Mouse (Mus musculus) T-helper 1 cell (primary cell): ENCODE measurements around the gene C1qtnf3.
"Not testable (repeated sequence)": the region's sequence is repeated elsewhere in the genome, so short reads cannot be mapped to it uniquely, and the experiment has no call there.

ENCODE experiments used
- in situ Hi-C: fragments of 300-600 bp; cut with MboI, MseI; formaldehyde crosslinking; loops from one replicate; pipeline ENCODE4 v1.15.1; 2025; ENCODE audit warnings: high pct_unique_total_duplicates

The C1qtnf3 gene

GRCm38 (mm10) chr15:10956706-10957105 is 4.6 kb downstream of the C1qtnf3 start:
- in situ Hi-C loops = no loop called here

GRCm38 (mm10) chr15:10959277-10960026 is 7.3 kb downstream of the C1qtnf3 start:
- in situ Hi-C loops = no loop called here

DNA sequence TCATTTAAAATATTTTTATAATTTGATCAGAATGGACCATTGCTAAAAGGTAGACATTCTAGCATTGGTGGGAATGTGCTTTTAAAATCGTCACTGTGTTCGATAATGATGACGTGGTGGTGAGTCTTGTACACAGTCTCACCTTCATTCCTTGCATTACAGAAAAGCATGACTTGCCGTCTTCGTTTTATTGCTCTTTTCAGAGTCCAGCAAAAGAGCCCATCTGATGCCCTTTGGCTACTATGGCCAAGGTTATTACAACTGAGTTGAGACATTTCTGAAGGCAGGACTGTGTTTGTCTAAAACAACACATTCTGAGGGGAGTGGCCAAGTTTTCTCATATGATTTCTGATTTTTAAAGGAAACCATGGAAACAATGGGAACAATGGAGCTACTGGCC is 8.1 kb downstream of the C1qtnf3 start:
- in situ Hi-C loops = no loop called here

GRCm38 (mm10) chr15:10962601-10963000 is 10.5 kb downstream of the C1qtnf3 start:
- in situ Hi-C loops = no loop called here

DNA sequence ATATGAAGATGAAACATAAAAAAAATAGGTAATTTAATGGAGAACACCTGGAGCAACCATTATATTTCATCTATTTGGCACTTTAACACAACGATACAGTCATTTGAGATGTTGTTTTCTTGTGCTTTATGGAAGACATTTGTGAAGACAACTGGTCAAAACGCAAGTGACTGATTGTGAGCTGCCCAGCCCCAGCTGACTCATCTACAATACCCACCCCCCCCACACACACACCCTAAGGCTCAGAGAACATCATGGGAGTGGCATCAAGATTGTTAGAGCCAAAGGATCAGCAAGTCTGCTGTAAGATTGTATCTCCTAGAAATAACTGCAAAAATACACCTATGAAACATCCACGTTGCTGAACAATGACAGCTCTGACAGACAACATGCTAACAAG is 17.3 kb downstream of the C1qtnf3 start:
- in situ Hi-C loops = no loop called here

DNA sequence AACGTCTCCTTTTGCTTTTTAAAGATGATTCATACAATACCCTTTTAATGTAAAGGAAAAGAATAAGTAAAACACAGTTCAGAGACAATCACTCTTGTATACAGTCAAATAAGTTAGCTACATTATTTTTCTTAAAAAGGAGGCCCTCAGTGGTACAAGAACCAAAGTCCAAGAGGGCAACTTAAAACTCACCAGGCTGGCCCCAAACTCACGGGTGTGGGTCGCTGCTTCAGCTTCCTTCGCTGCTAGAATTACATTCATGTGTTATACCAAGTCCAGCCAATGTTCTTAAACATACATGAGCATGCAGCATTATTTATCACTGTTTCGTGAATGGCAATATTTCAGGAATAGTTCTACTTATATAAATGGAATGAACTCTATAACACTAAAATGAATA is 18.6 kb downstream of the C1qtnf3 start:
- in situ Hi-C loops = no loop called here

- in situ Hi-C loops = no loop called here
Observed at GRCm38 (mm10) chr15:10977151-10977550, 25.0 kb downstream of the C1qtnf3 start.

DNA sequence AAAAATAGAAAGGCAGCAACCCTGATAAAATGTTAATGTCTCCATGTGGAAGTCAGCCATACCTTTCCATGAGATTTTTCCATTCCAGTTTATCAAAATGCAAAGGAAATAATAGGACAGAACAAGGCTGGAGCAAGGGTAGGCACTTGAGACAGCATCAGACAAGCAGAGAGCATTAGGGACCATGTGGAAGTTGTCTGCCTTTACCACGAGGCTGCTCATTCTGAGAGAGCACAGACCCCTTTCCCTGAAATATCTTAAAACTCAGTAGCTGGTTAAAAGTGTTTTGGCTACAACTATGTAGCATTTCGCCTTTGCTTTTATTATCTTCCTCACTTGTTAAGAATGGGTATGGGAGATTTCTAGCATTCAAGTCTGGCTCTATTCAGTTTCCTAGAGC is 28.6 kb downstream of the C1qtnf3 start:
- in situ Hi-C loops = no loop called here

DNA sequence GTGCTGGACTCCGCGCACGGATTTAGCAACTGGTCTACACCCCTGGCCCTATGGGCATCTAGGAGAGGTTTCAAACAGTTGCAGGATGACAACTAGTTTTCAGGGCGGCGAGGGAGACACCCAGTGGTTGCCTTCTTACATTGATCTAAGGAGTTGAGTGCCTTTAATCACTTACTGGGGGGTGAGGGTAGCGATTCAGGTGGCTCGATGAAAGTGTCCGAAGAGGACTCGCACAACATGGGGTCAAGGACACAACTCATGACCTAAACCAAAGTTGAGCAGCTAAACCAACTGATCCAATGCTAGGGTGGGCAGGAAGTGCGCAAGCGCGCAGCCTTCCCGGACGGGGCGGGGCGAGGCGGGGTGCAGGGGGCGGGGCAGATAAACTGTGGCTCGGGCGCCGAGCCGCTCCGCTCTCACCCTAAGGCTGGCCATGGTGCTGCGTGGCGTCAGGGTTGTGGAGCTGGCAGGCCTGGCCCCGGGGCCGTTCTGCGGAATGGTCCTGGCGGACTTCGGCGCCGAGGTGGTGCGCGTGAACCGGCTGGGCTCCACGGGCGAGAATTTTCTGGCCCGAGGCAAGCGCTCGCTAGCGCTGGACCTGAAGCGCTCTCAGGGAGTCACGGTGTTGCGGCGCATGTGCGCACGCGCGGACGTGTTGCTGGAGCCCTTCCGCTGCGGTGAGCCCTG is 29.4 kb downstream of the C1qtnf3 start, which contains the start of gene Amacr:
Gene Amacr (plus strand): TSS at position 380 of the 687 bp plus-strand sequence.
- in situ Hi-C loops = no loop called here

DNA sequence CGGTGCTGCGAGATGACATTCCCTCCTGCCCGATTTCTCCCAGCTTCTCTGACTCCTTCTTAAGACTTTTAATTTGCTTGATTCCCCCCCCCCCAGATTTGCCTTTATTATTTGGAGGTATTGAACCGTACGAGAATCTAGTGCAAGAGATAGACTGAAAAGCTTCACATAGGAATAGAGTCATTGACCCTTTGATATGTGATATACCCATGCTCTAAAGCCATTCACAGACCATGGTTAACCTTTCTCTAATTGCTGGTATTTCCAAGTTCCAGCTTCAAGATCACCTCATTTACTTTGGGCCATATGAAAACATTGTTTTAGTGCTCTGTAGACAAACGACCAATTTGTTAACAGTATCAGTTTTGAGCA is 29.9 kb downstream of the C1qtnf3 start:
- in situ Hi-C loops = no loop called here

DNA sequence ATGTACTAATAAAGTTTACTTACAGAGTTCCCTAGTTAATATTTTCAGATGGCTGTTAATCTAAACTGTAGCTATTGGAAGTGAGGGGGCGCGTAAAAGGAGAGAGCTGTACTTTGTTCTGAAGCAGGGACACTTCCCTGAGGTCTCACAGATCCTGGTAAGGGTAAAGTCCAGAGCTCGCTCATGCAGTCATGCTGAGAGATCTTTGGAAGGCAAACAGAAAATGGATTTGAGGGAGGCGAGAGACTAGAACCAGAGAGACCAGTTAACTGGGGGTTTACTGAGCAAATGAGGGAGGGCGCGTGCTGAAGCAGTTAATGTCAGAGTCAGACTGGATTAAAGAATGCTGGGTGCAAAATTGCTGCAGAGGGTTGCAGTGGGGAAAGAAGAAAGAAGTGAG is 33.6 kb downstream of the C1qtnf3 start:
- in situ Hi-C loops = no loop called here

DNA sequence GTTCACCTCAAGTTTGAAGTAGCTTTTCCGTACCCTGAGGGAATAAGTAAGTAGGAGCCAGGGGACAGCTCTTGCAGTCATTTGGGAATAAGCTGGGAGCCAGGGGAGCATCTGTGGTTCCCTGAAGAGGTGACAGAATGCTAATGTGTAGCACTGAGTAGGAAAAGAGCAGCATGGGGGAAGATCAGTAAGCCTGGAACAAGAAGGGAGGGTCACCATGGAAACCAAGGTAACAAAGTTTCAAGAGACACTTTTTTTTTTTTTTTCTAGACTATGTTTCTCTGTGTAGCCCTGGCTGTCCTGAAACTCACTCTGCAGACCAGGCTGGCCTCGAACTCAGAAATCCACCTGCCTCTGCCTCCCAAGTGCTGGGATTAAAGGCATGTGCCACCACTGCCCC is 34.3 kb downstream of the C1qtnf3 start:
- in situ Hi-C loops = not testable (repeated sequence)

GRCm38 (mm10) chr15:10990411-10990810 is 38.3 kb downstream of the C1qtnf3 start:
- in situ Hi-C loops = no loop called here

- in situ Hi-C loops = no loop called here
Observed at GRCm38 (mm10) chr15:10991566-10991965, 39.4 kb downstream of the C1qtnf3 start.

DNA sequence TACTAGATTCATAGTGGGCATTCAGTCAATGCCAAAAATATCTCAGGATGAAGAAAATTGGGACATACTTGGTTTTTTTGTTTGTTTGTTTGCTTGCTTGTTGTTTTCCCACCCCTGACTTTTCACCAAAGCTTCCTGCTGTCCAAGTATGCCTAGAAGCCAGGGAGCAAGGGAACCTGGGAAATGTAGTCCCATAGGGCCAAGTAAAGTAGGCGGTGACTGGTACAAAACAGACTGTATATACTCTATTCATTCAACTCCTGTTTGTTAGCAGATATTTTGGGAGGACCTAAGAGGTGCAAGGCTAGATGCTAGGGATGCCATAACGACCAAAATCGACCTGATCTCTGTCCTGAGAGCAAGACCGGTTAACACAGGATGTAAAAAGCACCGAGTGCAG is 47.7 kb downstream of the C1qtnf3 start:
- in situ Hi-C loops = loop anchor here (10.0 kb wide), 1 partner anchor 1795 kb away; no protein-coding TSS in a partner anchor

DNA sequence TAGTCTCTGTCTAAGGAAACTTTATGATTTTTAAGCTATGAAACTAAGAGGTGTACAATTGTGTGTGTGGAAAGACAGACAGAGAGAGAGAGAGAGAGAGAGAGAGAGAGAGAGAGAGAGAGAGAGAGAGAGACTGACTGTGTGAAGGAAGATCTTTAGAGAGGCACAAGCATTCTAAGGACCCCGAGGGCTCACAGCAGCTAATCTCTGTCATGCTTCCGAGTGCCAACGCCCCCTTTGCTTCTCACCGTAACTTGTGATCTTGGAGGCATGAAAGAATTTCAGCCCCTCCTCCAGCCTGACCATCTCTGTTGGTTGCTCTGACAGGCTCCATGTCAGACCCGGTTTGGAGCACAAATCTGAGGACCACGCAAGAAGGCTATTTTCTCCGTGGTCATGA is 48.3 kb downstream of the C1qtnf3 start, which contains the start of gene Slc45a2:
Gene Slc45a2 (plus strand): TSS at position 301 of the 400 bp plus-strand sequence.
- in situ Hi-C loops = loop anchor here (10.0 kb wide), 1 partner anchor 1796 kb away; no protein-coding TSS in a partner anchor

DNA sequence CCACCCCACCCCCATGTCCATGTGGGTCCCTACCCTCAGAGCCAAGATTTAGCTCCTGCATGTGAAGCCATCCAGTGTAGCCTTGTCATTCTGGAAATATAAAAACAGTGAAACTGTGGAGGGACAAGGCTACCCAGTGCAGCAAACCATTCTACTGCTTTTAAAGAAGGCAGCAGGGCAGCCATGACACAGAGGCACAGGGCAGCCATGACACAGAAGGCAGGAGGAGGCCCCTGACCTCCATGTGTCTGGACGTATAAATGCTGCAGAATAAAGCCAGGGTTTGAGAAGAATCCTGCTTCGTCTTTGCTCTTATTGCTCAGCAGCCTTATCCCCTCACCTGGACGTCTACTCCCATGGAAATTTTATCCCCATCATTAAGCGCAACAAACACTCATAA is 51.7 kb downstream of the C1qtnf3 start:
- in situ Hi-C loops = loop anchor here (10.0 kb wide), 1 partner anchor 1799 kb away; no protein-coding TSS in a partner anchor

DNA sequence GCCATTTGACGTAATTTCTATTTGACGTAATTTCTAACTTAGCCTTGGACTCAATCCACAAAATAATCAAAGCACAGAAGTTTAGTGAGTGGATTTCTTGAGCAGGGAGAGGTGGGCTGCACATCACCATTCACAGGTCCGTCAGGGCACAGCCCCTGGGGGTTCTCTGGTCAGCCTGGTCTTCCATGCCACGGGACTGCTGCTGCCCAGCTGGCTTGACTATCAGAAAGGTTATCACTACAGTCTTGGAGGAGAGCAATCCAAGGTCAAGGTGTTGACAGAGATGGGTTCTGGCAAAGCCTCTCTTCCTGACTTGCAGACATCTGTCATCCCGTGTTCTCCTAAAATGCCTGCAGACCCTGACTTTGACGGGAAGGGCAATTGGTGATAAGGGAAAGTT is 52.5 kb downstream of the C1qtnf3 start:
- in situ Hi-C loops = loop anchor here (10.0 kb wide), 1 partner anchor 1800 kb away; no protein-coding TSS in a partner anchor

- in situ Hi-C loops = loop anchor here (10.0 kb wide), 1 partner anchor 1804 kb away; no protein-coding TSS in a partner anchor
Observed at GRCm38 (mm10) chr15:11008756-11009155, 56.6 kb downstream of the C1qtnf3 start.

DNA sequence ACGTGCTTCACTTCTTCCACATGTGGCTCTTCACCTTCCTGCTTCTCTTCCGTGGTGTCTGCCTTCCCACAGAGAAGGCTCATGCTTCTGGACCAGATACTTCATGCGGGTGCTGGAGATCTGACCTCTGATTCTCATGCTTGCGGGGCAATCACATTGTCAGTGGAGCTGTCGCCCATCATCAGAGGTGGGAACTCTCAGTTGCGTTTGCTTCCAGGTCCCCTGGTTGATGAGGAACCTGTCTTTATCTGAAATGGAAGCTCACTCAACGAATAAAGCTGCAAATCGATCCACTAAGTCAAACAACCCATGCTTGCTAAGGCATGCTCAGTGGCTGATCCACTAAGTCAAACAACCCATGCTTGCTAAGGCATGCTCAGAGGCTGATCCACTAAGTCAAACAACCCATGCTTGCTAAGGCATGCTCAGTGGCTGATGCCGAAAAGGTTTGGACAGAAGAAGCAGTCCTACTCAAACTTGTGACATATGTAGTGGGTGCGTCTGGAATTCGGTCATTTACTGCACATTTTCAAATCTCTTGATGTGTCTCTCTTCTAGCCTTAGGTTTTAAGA is 58.9 kb downstream of the C1qtnf3 start:
- in situ Hi-C loops = no loop called here

DNA sequence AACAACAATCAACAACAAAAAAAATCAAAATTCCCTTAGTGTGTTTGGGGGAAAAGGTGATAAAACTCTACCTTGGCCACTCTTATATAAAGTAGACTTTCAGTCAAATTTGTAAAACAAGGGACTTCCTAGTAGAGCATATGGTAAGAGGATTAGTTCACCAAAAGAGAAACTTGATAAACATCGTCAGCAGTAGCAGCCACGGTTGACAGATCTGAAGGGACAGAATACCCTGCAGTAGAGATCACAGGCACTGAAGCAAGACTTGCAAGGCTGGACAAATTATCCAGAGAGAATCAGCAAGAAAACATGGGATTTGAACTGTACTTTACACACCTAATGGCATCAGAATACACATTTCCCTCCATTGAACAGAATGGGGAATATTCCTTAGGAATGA is 62.8 kb downstream of the C1qtnf3 start:
- in situ Hi-C loops = no loop called here

DNA sequence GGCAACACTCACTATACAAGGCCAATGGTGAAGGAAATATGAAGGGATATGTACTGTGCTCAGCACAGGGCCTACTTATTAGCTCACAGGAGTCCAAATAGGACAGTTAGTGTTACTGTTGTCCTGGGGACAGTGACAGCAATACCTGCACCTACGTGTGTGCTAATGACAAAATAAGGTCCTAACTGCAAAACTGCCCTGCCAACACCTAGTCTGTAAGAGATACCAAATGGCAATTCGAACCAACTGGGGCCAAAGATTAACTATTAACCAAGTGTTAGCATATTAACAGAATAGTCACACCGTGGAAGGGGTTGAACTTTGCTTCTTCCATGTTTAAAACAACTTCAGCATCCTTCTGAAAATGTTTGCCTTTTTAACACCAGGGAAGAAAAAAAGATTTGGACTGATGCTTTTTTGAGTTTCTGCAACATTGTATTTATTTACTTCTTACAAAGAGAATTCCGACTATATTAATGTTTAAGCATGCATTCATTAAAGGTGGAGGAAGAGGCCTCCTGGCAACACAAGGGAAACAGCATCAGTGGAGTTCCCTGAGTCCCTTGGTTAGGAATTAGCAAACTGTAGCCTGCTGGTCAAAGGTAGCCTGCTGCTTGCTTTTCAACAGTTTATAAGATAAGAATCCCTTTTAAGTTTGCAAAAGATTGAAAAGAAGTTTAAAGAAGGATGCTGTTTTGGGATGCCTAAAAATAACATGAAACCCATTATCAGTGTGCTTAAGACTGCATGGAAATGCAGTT is 74.8 kb downstream of the C1qtnf3 start:
- in situ Hi-C loops = loop anchor here (25.0 kb wide), 1 partner anchor 535 kb away; no protein-coding TSS in a partner anchor
